ENCODE assay signal across 8 mouse cellular contexts in genomic region chr8:128519366-128519765, GRCm38 (mm10).
DNase-seq lines count a peak whose midpoint lies in the region; ATAC-seq lines count a peak whose summit lies in the region.

No protein-coding gene starts in this region.

- no peaks in the 10 kb centered on the region for H3K27me3 ChIP-seq in midbrain, embryonic 13.5 days
- H3K27me3 ChIP-seq in neural tube, embryonic 15.5 days (replicated peaks) = no peaks in the 10 kb centered on the region

- peak; percentile 22 for DNase-seq in gastrocnemius, postnatal 10 days
- no peak for DNase-seq in gastrocnemius, postnatal 36 days
- peak; percentile 11 for DNase-seq in urinary bladder, postnatal 14 days (ENCODE audit: low spot score)
- DNase-seq in urinary bladder, adult 2 months (ENCODE audit: low spot score) = no peak
- peak; percentile 22 to 37 for DNase-seq in kidney, postnatal 4 days
- DNase-seq in thymus, postnatal 0 days (ENCODE audit: low spot score) = peak; percentile 56

- intact Hi-C loops in gastrocnemius, postnatal 36 days (cut with DNase I) = loop anchor here (10.0 kb wide), 1 partner anchor 185 kb away; no protein-coding TSS in a partner anchor

- H3K4me2 ChIP-seq in midbrain, embryonic 13.5 days (replicated peaks) = no peak overlapping the region
- no peak overlapping the region for H3K4me2 ChIP-seq in neural tube, embryonic 15.5 days

- no peak overlapping the region for H3K27ac ChIP-seq in midbrain, embryonic 13.5 days
- no peak overlapping the region for H3K27ac ChIP-seq in neural tube, embryonic 15.5 days (replicated peaks)

- no peak overlapping the region for H3K9ac ChIP-seq in midbrain, embryonic 13.5 days (replicated peaks)
- H3K9ac ChIP-seq in neural tube, embryonic 15.5 days (replicated peaks) = no peak overlapping the region

- no peaks in the 10 kb centered on the region for H3K36me3 ChIP-seq in midbrain, embryonic 13.5 days
- no peaks in the 10 kb centered on the region for H3K36me3 ChIP-seq in neural tube, embryonic 15.5 days

- peaks cover 9% of the 10 kb centered on the region; the same call in 1 of the 2 replicates for H3K4me1 ChIP-seq in midbrain, embryonic 13.5 days (replicated peaks)
- no peaks in the 10 kb centered on the region for H3K4me1 ChIP-seq in neural tube, embryonic 15.5 days

- ATAC-seq in midbrain, embryonic 13.5 days = no peak
- no peak for ATAC-seq in neural tube, embryonic 15.5 days (ENCODE audit: low FRiP score)

- 74% methylated on average over 1 of the region's 1 CpGs for WGBS in midbrain, embryonic 13.5 days
- 87% methylated on average over 1 of the region's 1 CpGs for WGBS in neural tube, embryonic 15.5 days

- H3K4me3 ChIP-seq in midbrain, embryonic 13.5 days (replicated peaks) = no peak overlapping the region
- H3K4me3 ChIP-seq in neural tube, embryonic 15.5 days (replicated peaks) = no peak overlapping the region

- no peaks in the 10 kb centered on the region for H3K9me3 ChIP-seq in midbrain, embryonic 13.5 days
- no peaks in the 10 kb centered on the region for H3K9me3 ChIP-seq in neural tube, embryonic 15.5 days (replicated peaks)

Comparison
In these comparisons a context has a peak if more than half of its experiments do, and no peak if none do; other contexts are left out.
1. DNase-seq: peak in gastrocnemius, postnatal 10 days (single experiment), urinary bladder, postnatal 14 days (single experiment), kidney, postnatal 4 days (2 of 2) and thymus, postnatal 0 days (single experiment); none in gastrocnemius, postnatal 36 days (0 of 2) and urinary bladder, adult 2 months (single experiment).